Mouse (Mus musculus) bone marrow macrophage, adult 2 months (primary cell): ENCODE results near the gene E2f8.

Experiments used
- CTCF ChIP-seq: IDR thresholded peaks from 2 replicates; pipeline ENCODE4 v1.5.1; 2012; ENCODE audit warnings: low read depth, mild to moderate bottlenecking, low read length, moderate library complexity
- POLR2A ChIP-seq: IDR thresholded peaks from 2 replicates; pipeline ENCODE4 v1.6.1; 2012; ENCODE audit warnings: mild to moderate bottlenecking, low read depth, low read length, borderline replicate concordance

GRCm38 (mm10) chr7:48829177-48829910 lies 52.1 kb downstream of the E2f8 start:
- TF ChIP-seq POLR2A (no peak), CTCF (no peak)
